Mouse (Mus musculus) cerebellum, adult (tissue): ENCODE data around the gene Gm14139.
A peak's percentile ranks its signal among the peaks of the same experiment; 100 is the strongest.
"Not testable (repeated sequence)": the region's sequence is repeated elsewhere in the genome, so short reads cannot be mapped to it uniquely, and the experiment has no call there.

Experiments used
- ATAC-seq: cut with Nextera tagmentation; 2 replicates; pipeline ENCODE4 v1.9.2; 2017; ENCODE audit warnings: mild to moderate bottlenecking, moderate library complexity, mixed read lengths; ENCODE audit not compliant: insufficient number of reproducible peaks, low FRiP score, low TSS enrichment

Gene Gm14139

GRCm38 (mm10) chr2:150181570-150181999, at the start of gene Gm14139:
TSS of gene Gm14139 (plus strand) at chr2:150181755.
- ATAC-seq = not testable (repeated sequence)

- not testable (repeated sequence) for ATAC-seq
Measured at GRCm38 (mm10) chr2:150132002-150132401, 49.6 kb upstream of the Gm14139 start.

- no peak for ATAC-seq
Measured at GRCm38 (mm10) chr2:150132773-150133172, 48.8 kb upstream of the Gm14139 start.

GRCm38 (mm10) chr2:150136435-150136897, 45.1 kb upstream of the Gm14139 start, which contains the start of gene Zfp120:
TSS of gene Zfp120 (minus strand) at chr2:150136708.
- peak; percentile 100 for ATAC-seq

DNA sequence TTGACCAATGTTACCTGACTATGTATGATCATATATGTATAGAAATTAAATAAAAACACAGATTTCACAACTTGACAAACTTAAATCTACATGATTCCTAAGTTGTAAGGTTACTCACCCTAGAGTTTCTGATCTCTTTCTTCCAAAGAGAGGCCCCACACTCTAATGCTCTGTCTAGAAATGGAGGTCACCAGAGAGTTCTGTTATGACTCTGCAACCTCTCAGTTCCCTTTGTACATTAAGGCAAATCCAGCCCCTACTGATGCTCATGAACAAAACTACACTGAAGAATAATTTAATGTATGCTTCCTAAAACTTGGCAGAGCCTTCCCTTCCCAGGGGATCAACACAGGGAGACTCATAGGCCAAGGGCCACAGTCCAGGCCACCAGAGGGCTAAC, 14.9 kb upstream of the Gm14139 start:
- ATAC-seq = no peak

GRCm38 (mm10) chr2:150173833-150174232, 7.7 kb upstream of the Gm14139 start:
- no peak for ATAC-seq

GRCm38 (mm10) chr2:150179579-150179978, 2.0 kb upstream of the Gm14139 start, which contains the start of gene Gm10770:
TSS of gene Gm10770 (minus strand) at chr2:150179679.
- ATAC-seq = not testable (repeated sequence)

DNA sequence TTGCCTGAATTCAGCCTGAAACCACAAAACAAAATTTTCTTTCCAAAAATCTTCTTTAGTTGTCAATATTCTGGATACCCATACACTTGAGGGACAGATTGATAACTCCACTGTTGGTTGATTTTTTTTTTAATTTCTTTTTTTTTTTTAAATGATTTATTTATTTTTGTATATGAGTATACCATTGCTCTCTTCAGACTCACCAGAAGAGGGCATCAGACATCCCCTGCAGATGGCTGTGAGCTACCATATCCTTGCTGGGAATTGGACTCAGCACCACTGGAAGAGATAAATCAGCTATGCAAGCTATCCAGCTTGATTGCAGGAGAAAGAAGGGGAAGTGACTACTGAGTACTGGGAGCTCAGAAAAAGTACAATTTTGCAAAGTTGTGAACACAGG, 509 bp upstream of the Gm14139 start:
- not testable (repeated sequence) for ATAC-seq

DNA sequence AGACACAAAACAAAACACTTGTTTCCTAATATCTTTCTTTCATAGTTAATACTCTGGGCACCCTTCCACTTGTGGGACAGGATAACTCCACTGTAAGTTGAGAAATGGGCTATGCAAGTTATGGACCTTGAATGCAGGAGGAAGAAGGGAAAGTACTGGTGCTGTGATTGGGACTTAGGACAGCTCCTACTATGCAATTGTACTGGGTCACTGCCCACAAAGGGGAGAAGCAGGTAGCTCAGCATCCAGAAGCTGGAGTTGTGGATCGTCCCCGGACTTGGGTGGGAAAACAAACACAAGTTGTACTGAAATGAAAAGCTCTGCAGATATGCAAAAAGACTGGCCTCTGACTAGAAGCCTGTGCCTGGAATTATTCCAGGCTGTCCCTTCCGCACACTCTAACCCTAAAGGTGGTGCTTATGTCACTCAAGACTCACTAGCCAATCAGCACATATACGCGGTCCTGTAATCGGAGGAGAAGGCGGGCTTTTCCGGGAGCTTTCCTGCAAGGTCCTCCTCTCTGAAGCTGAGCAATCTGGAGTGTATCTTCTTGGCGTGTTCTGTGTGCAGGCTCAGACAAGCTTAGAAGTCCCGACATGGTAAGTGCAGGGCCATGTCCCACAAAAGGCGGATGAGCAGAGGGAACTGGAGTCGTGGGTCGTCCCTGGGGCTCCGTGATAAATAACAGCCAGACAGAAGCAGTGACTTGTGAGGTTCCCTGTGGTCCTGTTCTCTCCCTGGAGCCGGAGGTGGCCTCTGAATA, 36.2 kb downstream of the Gm14139 start, which contains the start of gene Zfp937:
Gene Zfp937, plus strand, starts transcription at position 474 of the 763 bp plus-strand sequence.
- peak; percentile 100 for ATAC-seq

GRCm38 (mm10) chr2:150218363-150218725, 36.8 kb downstream of the Gm14139 start:
- not testable (repeated sequence) for ATAC-seq

DNA sequence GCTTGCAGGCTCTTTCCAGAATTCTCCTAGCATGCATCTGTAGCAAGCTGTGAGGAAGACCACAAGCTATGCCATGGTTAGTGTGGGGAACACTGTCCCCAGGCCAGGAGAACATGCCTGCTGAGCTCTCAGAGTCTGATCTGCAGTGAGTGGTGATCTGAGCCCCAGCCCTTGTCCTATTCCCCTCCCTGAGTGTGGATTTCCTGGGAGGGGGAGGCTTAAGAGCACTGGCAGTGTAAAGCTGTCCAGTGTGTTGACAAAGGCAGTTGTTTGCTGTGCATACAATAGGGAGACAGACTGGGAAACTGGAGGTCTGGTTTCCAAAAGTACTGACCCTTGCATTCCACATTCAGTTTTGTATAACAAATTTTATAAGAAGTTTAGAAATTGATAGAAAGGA, 41.7 kb downstream of the Gm14139 start:
- ATAC-seq = not testable (repeated sequence)
